Mouse (Mus musculus): ENCODE measurements around the gene Hist1h2ag. TPM values are rescaled to one million over a fixed set of nuclear protein-coding genes. Genes with fewer than 3 reads are reported as not detected.
"Not testable (repeated sequence)": the region's sequence is repeated elsewhere in the genome, so short reads cannot be mapped to it uniquely, and the experiment has no call there.

The Hist1h2ag gene
- total RNA-seq (2021), result 1 to 10 TPM; 2.5 to 2.9 TPM
- long read RNA-seq, experiment 1, result 0 reads
- long read RNA-seq, experiment 2, result 0 reads

GRCm38 (mm10) chr13:22042568-22043502 lies at the start of gene Hist1h2ag, which contains the start of gene Hist1h2bj:
TSS of gene Hist1h2ag (minus strand) at chr13:22042944.
TSS of gene Hist1h2bj (plus strand) at chr13:22043214.
- DNase-seq (ENCODE audit: low spot score), result peak; percentile 94

GRCm38 (mm10) chr13:22084140-22084539 lies 41.4 kb upstream of the Hist1h2ag start, which contains the start of gene Vmn1r188:
TSS of gene Vmn1r188 (plus strand) at chr13:22084440.
- not testable (repeated sequence) for DNase-seq (ENCODE audit: low spot score)

- no peak for DNase-seq (ENCODE audit: low spot score)
These were observed 20.7 kb upstream of the Hist1h2ag start for GRCm38 (mm10) chr13:22063468-22063867.

GRCm38 (mm10) chr13:22061422-22061821 lies 18.7 kb upstream of the Hist1h2ag start:
- no peak for DNase-seq (ENCODE audit: low spot score)

- no peak for DNase-seq (ENCODE audit: low spot score)
These were observed 11.0 kb upstream of the Hist1h2ag start for GRCm38 (mm10) chr13:22053754-22054153.

- no peak for DNase-seq (ENCODE audit: low spot score)
These were observed 8.7 kb upstream of the Hist1h2ag start for GRCm38 (mm10) chr13:22051523-22051859.

- peak; percentile 82 for DNase-seq (ENCODE audit: low spot score)
These were observed 8.1 kb upstream of the Hist1h2ag start for GRCm38 (mm10) chr13:22050591-22051522.

- no peak for DNase-seq (ENCODE audit: low spot score)
These were observed 7.1 kb upstream of the Hist1h2ag start for GRCm38 (mm10) chr13:22049737-22050440.

GRCm38 (mm10) chr13:22049041-22049440 lies 6.3 kb upstream of the Hist1h2ag start:
- DNase-seq (ENCODE audit: low spot score), result no peak

- DNase-seq (ENCODE audit: low spot score), result no peak
These were observed 2.6 kb upstream of the Hist1h2ag start for GRCm38 (mm10) chr13:22045311-22045710.

- no peak for DNase-seq (ENCODE audit: low spot score)
These were observed 1.9 kb upstream of the Hist1h2ag start for GRCm38 (mm10) chr13:22044432-22045155.

GRCm38 (mm10) chr13:22043503-22044431 lies 1.0 kb upstream of the Hist1h2ag start:
- DNase-seq (ENCODE audit: low spot score), result peak; percentile 38

- no peak for DNase-seq (ENCODE audit: low spot score)
These were observed 835 bp downstream of the Hist1h2ag start for GRCm38 (mm10) chr13:22041651-22042567.

- DNase-seq (ENCODE audit: low spot score), result peak; percentile 92
These were observed 1.6 kb downstream of the Hist1h2ag start, which contains the start of gene Hist1h4i for GRCm38 (mm10) chr13:22041142-22041536. TSS of gene Hist1h4i (minus strand) at chr13:22041362.

GRCm38 (mm10) chr13:22040464-22041141 lies 2.1 kb downstream of the Hist1h2ag start:
- no peak for DNase-seq (ENCODE audit: low spot score)

- DNase-seq (ENCODE audit: low spot score), result no peak
These were observed 2.7 kb downstream of the Hist1h2ag start for GRCm38 (mm10) chr13:22039951-22040463.

- DNase-seq (ENCODE audit: low spot score), result no peak
These were observed 3.4 kb downstream of the Hist1h2ag start for GRCm38 (mm10) chr13:22039364-22039763.

Data from gastrocnemius, adult 18-20 months (tissue).